31 mouse cellular contexts compared by ENCODE assay signal in the genomic region with DNA sequence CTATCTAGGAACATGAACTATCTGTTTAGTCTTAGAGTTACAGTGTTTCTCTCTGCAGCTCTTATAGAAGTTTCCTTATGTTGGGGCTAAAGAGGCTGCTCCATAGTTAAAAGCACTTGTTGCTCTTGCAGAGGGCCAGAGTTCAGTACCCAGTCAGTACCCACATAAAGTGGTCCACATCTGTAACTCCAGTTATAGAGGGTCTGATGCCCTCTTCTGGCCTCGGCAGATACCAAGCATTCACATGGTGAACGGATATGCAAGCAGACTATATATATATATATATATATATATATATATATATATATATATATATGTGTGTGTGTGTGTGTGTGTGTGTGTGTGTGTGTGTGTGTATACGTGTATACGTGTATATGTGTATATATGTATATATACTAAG. TPM values are rescaled to one million over a fixed set of nuclear protein-coding genes. Genes with fewer than 3 reads are reported as not detected.
DNase-seq lines count a peak whose midpoint lies in the region; ATAC-seq and TF ChIP-seq lines count a peak whose summit lies in the region.
"Had no signal": no experiment of that assay in that cellular context is flagged by ENCODE, and none has a peak within 500 bp of the region (broad histone marks: within the 10 kb centered on the region; RNA-seq: fewer than 3 reads in every experiment).

No protein-coding gene starts in this region.

- H3K4me3 ChIP-seq in heart, adult 2 months = no peak overlapping the region
- no peak overlapping the region for H3K4me3 ChIP-seq in thymus, adult 2 months (ENCODE audit: control insufficient read depth, insufficient read depth, low read length)
- H3K4me3 ChIP-seq: embryonic facial prominence, embryonic 15.5 days; heart, embryonic 12.5 days; liver, embryonic 12.5 days; megakaryocyte, embryonic 14.5 days; midbrain, embryonic 13.5 days; neural tube, embryonic 12.5 days had no signal

- intact Hi-C loops in heart, adult 2 months (cut with DNase I) = no loop called here
- intact Hi-C loops in heart, postnatal 36 days (cut with DNase I) = no loop called here

- H3K27me3 ChIP-seq in heart, adult 2 months (ENCODE audit: control insufficient read depth, insufficient read depth, low read length) = no peaks in the 10 kb centered on the region
- no peaks in the 10 kb centered on the region for H3K27me3 ChIP-seq in thymus, adult 2 months (ENCODE audit: control insufficient read depth, insufficient read depth, low read length)
- H3K27me3 ChIP-seq: embryonic facial prominence, embryonic 15.5 days; heart, embryonic 12.5 days; liver, embryonic 12.5 days; megakaryocyte, embryonic 14.5 days; midbrain, embryonic 13.5 days; neural tube, embryonic 12.5 days had no signal

- H3K36me3 ChIP-seq in heart, adult 2 months (ENCODE audit: control insufficient read depth, insufficient read depth, low read length) = no peaks in the 10 kb centered on the region
- no peaks in the 10 kb centered on the region for H3K36me3 ChIP-seq in thymus, adult 2 months (ENCODE audit: control insufficient read depth, insufficient read depth, low read length)
- H3K36me3 ChIP-seq: embryonic facial prominence, embryonic 15.5 days; heart, embryonic 12.5 days; liver, embryonic 12.5 days; midbrain, embryonic 13.5 days; neural tube, embryonic 12.5 days had no signal

- TF ChIP-seq EP300 in heart, adult 2 months (IDR thresholded peaks at IDR 0.05; ENCODE audit: insufficient read depth, low read depth, low read length) = no peak

- WGBS in heart, adult 2 months = 65% methylated on average over 4 of the region's 4 CpGs
- 47% methylated on average over 4 of the region's 4 CpGs for WGBS in thymus, adult 2 months

- no peak overlapping the region for H3K27ac ChIP-seq in heart, adult 2 months
- H3K27ac ChIP-seq in thymus, adult 2 months (ENCODE audit: control insufficient read depth, insufficient read depth, low read length) = no peak overlapping the region
- H3K27ac ChIP-seq: embryonic facial prominence, embryonic 15.5 days; liver, embryonic 12.5 days; midbrain, embryonic 13.5 days; neural tube, embryonic 12.5 days had no signal

- no peak for TF ChIP-seq POLR2A in heart, adult 2 months (IDR thresholded peaks at IDR 0.05; ENCODE audit: insufficient read depth, low read depth, low read length)
- TF ChIP-seq POLR2A in thymus, adult 2 months (IDR thresholded peaks at IDR 0.05; ENCODE audit: control insufficient read depth, extremely low read depth, insufficient read depth, low read length, poor library complexity) = no peak

- no peaks in the 10 kb centered on the region for H3K79me2 ChIP-seq in heart, adult 2 months (replicated peaks; ENCODE audit: control insufficient read depth, insufficient read depth, low read length)

- TF ChIP-seq CTCF in heart, adult 2 months (IDR thresholded peaks at IDR 0.05) = peak; percentile 23; the same call in 1 of the 2 replicates
- TF ChIP-seq CTCF in thymus, adult 2 months (IDR thresholded peaks at IDR 0.05; ENCODE audit: borderline replicate concordance, control insufficient read depth, extremely low read depth, insufficient read depth, low read length, poor library complexity) = no peak

- H3K9ac ChIP-seq in heart, adult 2 months (ENCODE audit: low read depth, low read length) = no peak overlapping the region
- H3K9ac ChIP-seq: embryonic facial prominence, embryonic 15.5 days; heart, embryonic 12.5 days; liver, embryonic 12.5 days; lung, embryonic 14.5 days; midbrain, embryonic 13.5 days; neural tube, embryonic 12.5 days had no signal

- no peaks in the 10 kb centered on the region; the same call in 1 of the 2 replicates for H3K4me1 ChIP-seq in heart, adult 2 months (ENCODE audit: control insufficient read depth, insufficient read depth, low read length)
- peaks cover 8% of the 10 kb centered on the region for H3K4me1 ChIP-seq in thymus, adult 2 months (replicated peaks; ENCODE audit: control insufficient read depth, insufficient read depth, low read length)
- H3K4me1 ChIP-seq: embryonic facial prominence, embryonic 15.5 days; heart, embryonic 12.5 days; midbrain, embryonic 13.5 days; neural tube, embryonic 12.5 days had no signal

- no peak for DNase-seq in heart, adult 2 months
- no peak for DNase-seq in heart, postnatal 36 days
- peak; percentile 49 for DNase-seq in thymus, adult 2 months
- no peak for DNase-seq in thymus, postnatal 0 days (ENCODE audit: low spot score)
- no peak for DNase-seq in adipocyte (ENCODE audit: low spot score)
- no peak for DNase-seq in adrenal gland, postnatal 25 days
- DNase-seq: adrenal gland, postnatal 14 days; cerebellum, adult 8-10 months; cerebellum, postnatal 36 days; gastrocnemius, postnatal 14 days; heart, adult 11 months; heart, postnatal 10 days; kidney, adult 18-20 months; kidney, postnatal 14 days; layer of hippocampus, postnatal 36 days; lung, embryonic 14.5 days; retina, postnatal 1 day; right cerebral cortex, postnatal 25 days; spleen, adult 18-20 months had no signal

- 0 out of 2 replicates have a peak, but pooled peaks have one; percentile 36 for ATAC-seq in megakaryocyte progenitor cell, adult 5-6 weeks (replicated peaks; ENCODE audit: poor library complexity)
- ATAC-seq: forebrain, embryonic 14.5 days; liver, embryonic 12.5 days; midbrain, embryonic 13.5 days had no signal

RNA-seq across cellular contexts. Expression of a gene that starts 20.1 kb away (rescaled TPM):
- total RNA-seq in heart, adult 2 months (2021) = 100 to 1,000 TPM; 883 to 991 TPM
- polyA plus RNA-seq in heart, adult 2 months (2012; rRNA removed) = 1,120 and 1,462 TPM in 2 replicates
- 100 to 1,000 TPM; 830 to 843 TPM for total RNA-seq in heart, postnatal 36 days (2021)
- 762 and 992 TPM in 2 replicates for polyA plus RNA-seq in thymus, adult 2 months (2012; rRNA removed)
- polyA plus RNA-seq in thymus, postnatal 0 days (2015; fragmentation: Nextera tagmentation; extraction: Ambion mirVana) = 395 and 403 TPM in 2 replicates
- total RNA-seq in megakaryocyte progenitor cell, adult 5-6 weeks (2015) = 115 and 133 TPM in 2 replicates
- 129 and 170 TPM in 2 replicates for total RNA-seq in megakaryocyte progenitor cell, adult 5-6 weeks (2017)
- total RNA-seq in adrenal gland, postnatal 25 days (2021) = 1,030 and 1,043 TPM in 2 replicates

RNA-seq across cellular contexts. Expression of a gene that starts 25.5 kb away (rescaled TPM):
- 1 to 10 TPM; 3.5 to 4.9 TPM for total RNA-seq in heart, adult 2 months (2021)
- 0.23 TPM in 1 of 2 replicates, not detected in the other for polyA plus RNA-seq in heart, adult 2 months (2012; rRNA removed)
- 1 to 10 TPM in 1 of 2 experiments, under 1 TPM in 1; 0.72 to 8.2 TPM for total RNA-seq in heart, postnatal 36 days (2021)
- 0.23 and 0.31 TPM in 2 replicates for polyA plus RNA-seq in thymus, adult 2 months (2012; rRNA removed)
- polyA plus RNA-seq in thymus, postnatal 0 days (2015; fragmentation: Nextera tagmentation; extraction: Ambion mirVana) = 5.1 TPM in 1 of 2 replicates, not detected in the other
- total RNA-seq in megakaryocyte progenitor cell, adult 5-6 weeks (2015) = not detected in 2 replicates
- 25.2 and 59.0 TPM in 2 replicates for total RNA-seq in megakaryocyte progenitor cell, adult 5-6 weeks (2017)
- total RNA-seq in adrenal gland, postnatal 25 days (2021) = 0.55 TPM in 1 of 2 replicates, not detected in the other
- total RNA-seq: layer of hippocampus, postnatal 36 days had no signal
- polyA plus RNA-seq: embryonic facial prominence, embryonic 15.5 days; forebrain, embryonic 14.5 days; heart, embryonic 12.5 days; hindbrain, embryonic 11.5 days; liver, embryonic 12.5 days; lung, embryonic 14.5 days; midbrain, embryonic 13.5 days had no signal

RNA-seq across cellular contexts. Expression of a gene that starts 26.7 kb away (rescaled TPM):
- not detected for total RNA-seq in heart, adult 2 months (2021)
- not detected in 2 replicates for polyA plus RNA-seq in heart, adult 2 months (2012; rRNA removed)
- total RNA-seq in heart, postnatal 36 days (2021) = not detected
- 2.2 and 5.2 TPM in 2 replicates for polyA plus RNA-seq in thymus, adult 2 months (2012; rRNA removed)
- polyA plus RNA-seq in thymus, postnatal 0 days (2015; fragmentation: Nextera tagmentation; extraction: Ambion mirVana) = 0.34 and 0.75 TPM in 2 replicates
- total RNA-seq in megakaryocyte progenitor cell, adult 5-6 weeks (2015) = not detected in 2 replicates
- total RNA-seq in megakaryocyte progenitor cell, adult 5-6 weeks (2017) = not detected in 2 replicates
- not detected in 2 replicates for total RNA-seq in adrenal gland, postnatal 25 days (2021)
- total RNA-seq: adrenal gland, postnatal 14 days; gastrocnemius, postnatal 14 days; heart, postnatal 10 days; layer of hippocampus, adult 18-20 months; layer of hippocampus, postnatal 36 days; left cerebral cortex, postnatal 10 days had no signal
- polyA plus RNA-seq: forebrain, embryonic 14.5 days; hindbrain, embryonic 11.5 days; limb, embryonic 11.5 days; liver, embryonic 12.5 days; lung, embryonic 14.5 days; midbrain, embryonic 13.5 days had no signal

RNA-seq across cellular contexts. Expression of a gene that starts 33.7 kb away (rescaled TPM):
- 1 to 10 TPM; 2.7 to 3.0 TPM for total RNA-seq in heart, adult 2 months (2021)
- polyA plus RNA-seq in heart, adult 2 months (2012; rRNA removed) = 5.9 and 7.5 TPM in 2 replicates
- total RNA-seq in heart, postnatal 36 days (2021) = 1 to 10 TPM; 1.6 to 3.4 TPM
- 3.2 and 4.3 TPM in 2 replicates for polyA plus RNA-seq in thymus, adult 2 months (2012; rRNA removed)
- 14.1 and 14.3 TPM in 2 replicates for polyA plus RNA-seq in thymus, postnatal 0 days (2015; fragmentation: Nextera tagmentation; extraction: Ambion mirVana)
- total RNA-seq in megakaryocyte progenitor cell, adult 5-6 weeks (2015) = 6.0 and 8.0 TPM in 2 replicates
- total RNA-seq in megakaryocyte progenitor cell, adult 5-6 weeks (2017) = 2.4 and 7.7 TPM in 2 replicates
- total RNA-seq in adrenal gland, postnatal 25 days (2021) = not detected in 2 replicates
- total RNA-seq: layer of hippocampus, postnatal 36 days had no signal

RNA-seq across cellular contexts. Expression of a gene that starts 34.4 kb away (rescaled TPM):
- 1 to 10 TPM; 2.2 to 3.6 TPM for total RNA-seq in heart, adult 2 months (2021)
- 4.9 and 6.4 TPM in 2 replicates for polyA plus RNA-seq in heart, adult 2 months (2012; rRNA removed)
- total RNA-seq in heart, postnatal 36 days (2021) = 1 to 10 TPM; 1.8 to 2.0 TPM
- 10.8 and 14.8 TPM in 2 replicates for polyA plus RNA-seq in thymus, adult 2 months (2012; rRNA removed)
- 8.5 and 10.6 TPM in 2 replicates for polyA plus RNA-seq in thymus, postnatal 0 days (2015; fragmentation: Nextera tagmentation; extraction: Ambion mirVana)
- total RNA-seq in megakaryocyte progenitor cell, adult 5-6 weeks (2015) = not detected in 2 replicates
- total RNA-seq in megakaryocyte progenitor cell, adult 5-6 weeks (2017) = not detected in 2 replicates
- 3.0 and 4.1 TPM in 2 replicates for total RNA-seq in adrenal gland, postnatal 25 days (2021)
